Mouse (Mus musculus) CH12.LX (cell line): ENCODE measurements around the gene Gdf9.

Experiments used
- CHD2 ChIP-seq: IDR thresholded peaks from 2 replicates; pipeline ENCODE4 v1.6.1; 2011; ENCODE audit warnings: low read length, improper control_type of control experiment
- CTCF ChIP-seq, 2 experiments: IDR thresholded peaks in 1 of 2; conservative IDR thresholded peaks in 1 of 2; 2 replicates each; pipeline ENCODE4 v1.5.1; 2011 to 2012; ENCODE audit warnings: low read depth in 2 of 2, low read length in 2 of 2, improper control_type of control experiment in 1 of 2, inconsistent platforms in 1 of 2, mild to moderate bottlenecking in 1 of 2, moderate library complexity in 1 of 2
- E2F4 ChIP-seq: IDR thresholded peaks from 2 replicates; pipeline ENCODE4 v1.6.1; 2011; ENCODE audit warnings: low read depth, low read length, improper control_type of control experiment; ENCODE audit not compliant: insufficient replicate concordance
- EP300 ChIP-seq: IDR thresholded peaks from 2 replicates; pipeline ENCODE4 v1.6.1; 2011; ENCODE audit warnings: low read length, improper control_type of control experiment
- GABPA ChIP-seq: IDR thresholded peaks from 2 replicates; pipeline ENCODE4 v1.6.1; 2012; ENCODE audit warnings: low read depth, low read length, improper control_type of control experiment, inconsistent platforms; ENCODE audit not compliant: insufficient replicate concordance
- MAFK ChIP-seq: IDR thresholded peaks from 2 replicates; pipeline ENCODE4 v1.6.1; 2011; ENCODE audit warnings: low read length, improper control_type of control experiment; ENCODE audit not compliant: insufficient replicate concordance
- MEF2A ChIP-seq: IDR thresholded peaks from 2 replicates; pipeline ENCODE4 v1.6.1; 2014; ENCODE audit warnings: low read depth, mild to moderate bottlenecking, inconsistent platforms, low read length, improper control_type of control experiment, borderline replicate concordance
- POLR2A ChIP-seq: IDR thresholded peaks from 2 replicates; pipeline ENCODE4 v1.6.1; 2011; ENCODE audit warnings: low read depth, mild to moderate bottlenecking, improper control_type of control experiment, low read length
- POLR2AphosphoS2 ChIP-seq: IDR thresholded peaks from 2 replicates; pipeline ENCODE4 v1.6.1; 2011; ENCODE audit warnings: low read depth, low read length, improper control_type of control experiment
- RAD21 ChIP-seq: IDR thresholded peaks from 2 replicates; pipeline ENCODE4 v1.6.1; 2011; ENCODE audit warnings: low read depth, mild to moderate bottlenecking, low read length, improper control_type of control experiment, moderate library complexity

- TF ChIP-seq CTCF (conservative IDR thresholded peaks at IDR 0.05 in 1 of 2, IDR thresholded peaks at IDR 0.05 in 1 of 2; ENCODE audit: low read depth in 2 of 2, low read length in 2 of 2) (no peak), POLR2A (no peak), EP300 (no peak), GABPA (no peak), MAFK (no peak), CHD2 (no peak), RAD21 (no peak), E2F4 (no peak), MEF2A (no peak), POLR2AphosphoS2 (no peak)
Observed at GRCm38 (mm10) chr11:53447996-53448395, 17.2 kb downstream of the Gdf9 start.
